Mouse (Mus musculus): ENCODE results near the gene Gm28051.

Gene Gm28051

DNA sequence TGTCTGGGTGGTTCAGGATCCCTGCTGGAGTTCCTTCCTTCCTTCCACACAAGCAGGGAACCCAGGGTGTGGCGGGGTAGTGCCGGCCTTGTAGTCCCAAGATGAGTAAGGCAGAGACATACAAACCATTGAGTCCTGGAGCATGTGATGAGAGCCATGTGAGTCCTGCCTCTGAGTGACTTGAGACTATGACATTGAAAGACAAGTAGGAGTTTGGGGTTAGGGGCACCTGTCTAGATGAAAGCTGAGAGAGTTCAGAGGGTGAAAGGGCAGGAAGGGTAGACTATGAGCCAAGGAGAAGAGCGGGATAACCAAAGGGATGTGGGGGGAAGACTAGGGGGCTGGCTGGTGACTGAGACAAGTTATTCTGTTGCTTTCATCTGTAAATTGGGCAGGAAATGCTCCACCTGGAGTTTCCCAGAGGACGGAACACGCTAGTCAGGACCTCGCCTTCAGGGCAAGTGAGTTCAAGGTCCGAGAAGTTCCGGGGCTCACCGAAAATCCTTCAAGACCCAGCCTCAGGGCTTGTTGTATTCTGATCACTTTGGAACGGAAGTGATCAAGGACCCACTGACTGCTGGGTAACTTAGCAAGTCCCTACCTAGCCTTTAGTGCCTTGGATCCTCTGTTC lies 50.6 kb downstream of the Gm28051 start:
- no peak for DNase-seq (ENCODE audit: low spot score in 2 of 2)

DNA sequence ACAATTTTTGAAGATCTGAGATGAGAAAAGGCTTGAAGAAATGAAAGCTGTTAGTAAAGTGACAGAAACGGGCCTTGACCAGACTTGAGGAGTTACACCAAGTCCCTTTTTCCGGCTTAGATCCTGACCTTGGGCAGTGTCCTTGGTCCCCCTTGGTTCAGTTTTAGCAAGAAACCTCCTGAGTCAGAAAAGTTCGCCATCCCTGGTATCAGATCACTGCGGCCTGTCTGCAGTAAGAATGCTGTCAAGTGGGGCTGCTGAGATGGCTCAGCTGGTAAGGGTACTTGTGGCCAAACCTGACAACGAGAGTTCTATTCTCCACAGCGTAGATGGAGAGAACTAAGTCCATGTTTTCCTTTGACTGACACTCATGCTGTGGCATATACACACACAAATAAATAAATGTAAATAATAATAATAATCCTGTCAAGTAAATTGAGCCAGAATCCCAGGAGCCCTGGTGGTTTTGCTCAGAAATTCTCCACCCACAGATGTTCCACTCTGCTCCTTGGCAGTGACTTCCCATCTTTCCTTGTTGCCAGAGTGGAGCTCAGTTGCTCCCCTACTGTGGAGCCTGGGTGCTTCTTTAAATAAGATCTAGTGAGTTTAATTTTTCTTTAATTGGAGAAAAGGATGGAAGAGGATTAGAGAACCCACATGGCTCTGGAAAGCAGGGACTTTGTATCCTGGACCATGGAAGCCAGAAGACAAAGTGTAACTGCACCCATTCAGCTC lies 51.5 kb downstream of the Gm28051 start:
- DNase-seq (ENCODE audit: low spot score in 2 of 2): no peak

DNA sequence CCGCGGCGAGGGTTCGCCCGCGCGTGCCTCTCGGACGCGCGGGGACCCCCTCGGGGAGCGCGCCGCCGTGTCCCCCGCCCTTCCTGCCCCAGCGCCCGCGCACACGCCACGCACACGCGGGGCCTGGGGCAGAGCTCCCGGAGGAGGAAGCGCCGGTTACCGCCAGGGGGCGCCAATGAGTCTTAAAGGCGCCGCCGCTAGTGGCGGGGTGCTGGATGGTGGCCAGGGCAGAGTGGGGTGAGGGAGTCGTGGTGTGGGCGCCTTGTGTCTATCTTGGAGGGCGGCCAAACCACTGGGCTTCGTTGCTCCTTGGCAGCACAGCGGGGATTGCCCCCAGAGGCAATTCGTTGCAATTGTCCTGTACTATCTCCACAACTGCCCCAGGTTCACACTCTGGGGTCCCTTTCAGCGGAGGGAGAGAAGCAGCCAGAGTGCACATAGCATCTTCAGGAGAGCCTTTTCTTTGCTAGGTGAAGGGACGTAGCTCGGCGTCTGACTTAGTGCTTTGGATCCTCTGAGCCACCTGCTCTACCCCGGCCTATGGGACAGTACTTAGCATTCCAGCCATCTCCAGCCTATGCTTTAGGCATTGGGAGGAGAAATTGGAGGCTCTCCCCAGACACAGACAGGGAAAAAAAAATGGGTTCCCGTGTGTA lies 52.2 kb downstream of the Gm28051 start:
- DNase-seq (ENCODE audit: low spot score in 2 of 2): peak; percentile 72 to 82

DNA sequence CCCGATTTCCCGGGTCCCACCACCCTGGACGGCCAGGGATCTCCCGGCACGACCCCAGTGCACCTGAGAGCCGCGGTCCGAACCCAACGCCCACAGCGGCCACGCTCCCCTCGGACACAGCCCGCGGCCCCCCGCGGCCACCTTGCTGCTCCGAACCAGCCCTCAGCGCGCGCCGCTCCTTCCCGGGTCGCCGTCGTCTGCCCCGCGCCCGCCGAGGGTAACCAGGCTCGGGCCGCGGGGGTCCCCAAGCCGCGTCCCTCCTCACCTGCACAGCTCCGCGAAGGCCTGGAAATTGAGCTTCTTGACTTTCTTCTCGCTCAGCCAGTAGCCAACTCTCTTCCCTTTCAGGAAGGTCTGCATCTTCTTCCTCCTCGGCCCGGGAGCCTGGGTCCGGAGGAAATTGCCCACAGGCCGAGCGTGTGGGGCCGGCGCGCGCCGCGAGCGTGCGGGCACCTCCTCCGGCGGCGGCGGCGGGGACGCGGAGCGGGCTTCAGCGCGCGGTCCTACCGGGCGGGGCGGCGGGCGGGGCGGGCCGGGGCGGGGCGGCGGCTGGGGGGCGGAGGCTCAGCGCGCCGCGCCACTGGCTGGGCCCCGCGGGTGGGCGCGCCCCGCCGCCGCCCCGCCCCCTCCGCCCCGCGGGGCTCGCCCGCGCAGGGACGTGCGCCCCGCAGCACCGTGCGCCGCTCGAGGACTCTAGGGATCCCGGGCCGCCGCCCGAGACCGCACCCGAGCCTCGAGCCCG lies 52.9 kb downstream of the Gm28051 start, which contains the start of gene Itpk1:
Gene Itpk1, minus strand, starts transcription at position 474 of the 742 bp plus-strand sequence.
- DNase-seq (ENCODE audit: low spot score in 2 of 2): no peak

DNA sequence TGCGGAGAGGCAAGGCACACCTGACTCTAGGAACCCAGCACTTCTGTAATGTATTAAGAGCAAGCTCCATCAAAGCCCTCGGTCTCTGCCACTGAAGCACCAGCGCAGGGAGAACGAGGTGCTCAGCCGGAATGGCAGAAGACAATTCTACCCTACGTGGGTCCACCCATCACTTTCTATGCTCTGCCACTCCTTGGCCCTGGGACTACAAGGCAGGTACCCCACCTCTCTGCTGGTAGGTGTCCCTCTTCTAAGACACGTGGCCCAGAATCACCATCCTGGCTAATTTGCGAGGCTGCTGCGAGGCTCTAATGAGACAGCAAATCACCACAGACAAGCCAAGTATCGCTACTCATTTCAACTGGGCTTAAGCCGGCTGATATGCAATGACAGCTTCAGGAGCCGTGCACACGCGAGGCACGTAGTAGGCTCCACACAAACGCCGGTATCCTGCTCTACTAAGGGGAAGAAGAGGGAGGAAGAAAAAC lies 53.6 kb downstream of the Gm28051 start:
- DNase-seq (ENCODE audit: low spot score in 2 of 2): no peak

DNA sequence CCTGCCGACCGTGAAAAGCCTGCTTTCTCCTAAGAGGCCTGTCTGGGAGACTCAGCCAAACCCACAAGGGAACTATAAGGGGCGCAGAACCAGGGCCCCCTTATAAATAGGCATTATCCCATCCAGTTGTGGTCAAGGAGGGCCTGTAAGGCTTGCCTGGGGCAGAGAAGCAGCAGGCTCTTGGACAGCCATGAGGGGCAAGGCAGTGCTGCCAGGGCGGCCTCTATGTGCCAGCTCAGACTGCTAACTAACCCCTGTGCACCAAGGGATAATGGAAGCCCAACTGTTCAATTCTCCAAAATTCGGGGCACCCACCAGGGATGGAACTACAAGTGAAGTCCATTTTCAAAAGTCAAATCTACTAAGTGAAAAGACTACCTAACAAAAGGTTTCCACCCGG lies 54.1 kb downstream of the Gm28051 start:
- DNase-seq (ENCODE audit: low spot score in 2 of 2): no peak

DNA sequence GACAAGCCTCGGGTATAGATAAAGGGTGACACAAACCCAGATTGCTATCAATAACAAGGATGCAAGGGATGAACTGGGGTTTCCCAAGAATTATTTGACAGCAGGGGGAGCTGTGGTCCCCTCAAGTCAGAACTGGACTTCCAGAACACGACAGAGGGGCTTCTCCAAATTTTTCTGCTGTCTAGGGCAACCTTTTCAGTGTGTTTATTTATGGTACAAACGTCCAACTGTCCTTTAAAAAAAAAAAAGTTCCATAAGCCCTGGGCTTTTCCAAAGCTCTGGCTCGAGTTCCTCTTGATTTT lies 54.5 kb downstream of the Gm28051 start:
- no peak for DNase-seq (ENCODE audit: low spot score in 2 of 2)

DNA sequence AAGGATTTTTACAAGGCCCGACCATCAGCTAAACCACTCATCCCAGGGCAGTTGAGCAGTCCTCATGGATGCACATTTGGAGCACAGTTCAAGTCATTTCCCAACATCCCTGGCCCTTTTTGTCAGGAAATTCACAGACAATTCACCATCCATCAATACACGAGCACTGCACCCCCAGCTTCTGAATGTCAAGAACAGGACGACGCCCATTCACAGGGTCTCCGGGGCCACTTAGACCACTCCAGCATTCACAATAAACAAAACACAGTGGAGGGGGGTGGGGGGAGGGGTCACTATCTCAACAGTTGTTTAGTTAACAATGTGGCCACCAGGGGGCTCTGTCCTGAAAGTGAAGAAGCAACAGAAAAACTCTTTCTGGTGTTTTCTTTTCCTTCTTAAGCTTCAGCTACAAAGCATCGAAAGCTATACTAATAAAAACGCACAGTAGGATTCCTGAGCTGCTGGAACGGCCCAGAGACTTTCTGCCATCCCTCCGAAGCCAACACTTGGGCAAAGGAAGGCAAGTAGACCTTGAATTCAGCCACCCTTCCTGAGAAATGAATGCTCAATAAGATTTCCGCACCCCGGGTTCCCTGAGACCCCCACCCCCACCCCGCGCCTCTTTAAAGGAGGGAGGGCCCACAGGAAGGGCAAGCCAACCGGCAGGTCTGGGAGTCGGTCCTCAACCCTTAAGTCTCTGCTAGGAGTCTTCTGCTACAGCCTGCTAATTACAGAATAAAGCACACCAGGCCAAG lies 55.0 kb downstream of the Gm28051 start:
- peak in 1 of 2 experiments; percentile 72 for DNase-seq (ENCODE audit: low spot score in 2 of 2)

DNA sequence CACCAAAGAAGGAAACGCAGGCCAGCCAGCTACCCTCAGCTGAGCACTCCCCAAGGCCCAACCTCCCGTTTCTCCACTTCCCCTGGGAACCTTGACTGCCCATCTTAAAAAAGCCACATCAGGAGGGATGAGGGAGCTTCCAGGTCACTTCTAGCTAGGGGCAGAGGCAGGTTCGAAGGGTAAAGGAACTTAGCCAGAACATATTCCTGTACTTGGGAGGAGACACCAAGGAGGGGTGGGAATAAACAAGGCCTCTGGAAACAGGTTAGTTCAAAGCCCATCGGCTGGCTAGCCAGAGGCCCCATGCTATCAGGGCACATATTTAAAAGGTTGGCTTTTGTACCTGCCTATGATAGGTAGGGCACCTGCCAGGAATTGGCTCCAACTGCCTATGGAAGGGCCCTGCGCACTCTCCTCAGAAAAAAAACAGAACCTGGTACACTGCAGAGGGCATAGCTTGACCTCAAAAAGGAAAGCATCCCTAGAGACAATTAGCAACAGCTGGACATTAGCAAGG lies 55.8 kb downstream of the Gm28051 start:
- no peak for DNase-seq (ENCODE audit: low spot score in 2 of 2)

DNA sequence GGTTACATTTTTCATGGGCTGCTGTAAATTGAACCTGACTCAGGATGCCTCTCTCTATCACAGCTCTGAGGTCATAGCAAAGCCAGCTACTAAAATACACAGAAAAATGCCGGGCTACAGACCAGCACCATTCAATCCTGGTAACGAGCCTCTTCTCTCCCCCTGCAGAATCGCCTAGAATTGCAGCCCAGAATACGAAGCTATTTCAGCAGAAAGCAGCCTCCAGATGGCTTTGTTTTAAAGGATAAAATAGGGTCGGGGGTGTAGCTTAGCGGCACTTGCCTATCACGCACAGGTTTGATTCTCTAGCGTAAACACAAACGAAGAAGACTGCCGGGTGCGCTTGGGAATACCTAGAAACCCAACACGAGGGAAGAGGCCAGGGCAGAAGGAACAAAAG lies 57.1 kb downstream of the Gm28051 start:
- no peak for DNase-seq (ENCODE audit: low spot score in 2 of 2)

DNA sequence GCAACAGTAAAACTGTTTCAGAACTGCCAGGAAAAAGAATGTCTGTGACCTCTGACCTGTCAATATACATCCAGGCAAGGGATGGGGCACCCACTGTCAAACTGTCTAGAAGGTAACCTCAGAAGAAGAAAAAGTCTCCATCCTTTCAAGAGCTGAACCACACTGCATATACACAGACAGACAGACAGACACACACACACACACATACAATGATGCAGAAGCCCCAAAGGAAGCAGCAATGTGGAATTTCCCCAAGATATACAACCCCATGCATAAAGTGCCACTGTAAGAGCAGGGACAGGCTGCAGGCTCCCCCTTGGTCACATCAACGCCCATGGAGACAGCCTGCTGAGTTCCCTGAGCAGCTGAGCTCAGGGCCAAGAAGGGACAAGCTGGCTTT lies 58.4 kb downstream of the Gm28051 start:
- no peak for DNase-seq (ENCODE audit: low spot score in 2 of 2)

DNA sequence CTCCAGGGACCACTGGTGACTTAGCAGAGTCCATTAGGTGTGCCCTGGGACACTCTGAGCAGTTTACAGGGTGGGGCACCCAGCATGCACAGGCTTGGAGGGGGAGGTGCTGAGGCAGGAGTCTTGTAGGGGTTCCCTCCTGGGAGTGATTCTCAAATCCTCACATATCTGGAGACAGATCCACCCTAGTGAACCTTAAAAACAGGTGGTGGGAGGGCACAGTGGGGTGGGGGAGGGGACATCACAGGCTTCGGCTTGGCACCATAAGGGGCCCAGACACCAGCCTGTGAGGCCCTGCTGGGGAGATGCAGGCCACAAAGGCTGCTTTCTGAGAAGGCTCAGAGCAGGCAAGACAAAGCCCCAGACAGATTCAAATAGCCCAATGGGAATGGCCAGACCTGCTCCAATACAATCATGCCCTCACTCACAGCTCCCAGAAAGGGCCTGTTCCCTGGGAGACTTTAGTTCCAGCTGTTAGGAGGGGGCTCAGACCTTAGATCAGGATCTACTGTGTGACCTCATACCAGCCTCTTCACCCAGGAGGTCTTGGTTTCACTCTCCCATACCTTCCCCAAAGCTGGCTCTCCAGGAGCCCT lies 59.4 kb downstream of the Gm28051 start:
- no peak for DNase-seq (ENCODE audit: low spot score in 2 of 2)

DNA sequence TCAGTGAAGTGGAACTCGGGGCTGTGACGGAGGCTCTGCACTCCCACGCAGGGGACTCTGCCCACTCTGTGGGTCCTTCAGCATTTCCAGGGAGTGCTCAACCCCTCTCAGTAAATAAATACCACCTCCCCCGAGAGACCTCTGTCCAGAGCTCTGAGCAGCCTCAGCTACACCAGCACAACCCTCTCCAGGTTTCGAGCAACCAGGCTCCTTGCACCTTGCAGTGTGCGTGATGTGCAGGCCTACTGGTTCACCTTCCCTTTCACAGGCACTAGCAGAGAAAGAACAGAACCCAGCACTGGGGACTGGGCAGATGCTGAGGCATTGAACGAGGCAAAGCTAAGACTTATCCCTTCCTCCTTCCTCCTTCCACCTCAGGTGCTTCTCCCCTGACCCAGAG lies 60.2 kb downstream of the Gm28051 start:
- DNase-seq (ENCODE audit: low spot score in 2 of 2): no peak

DNA sequence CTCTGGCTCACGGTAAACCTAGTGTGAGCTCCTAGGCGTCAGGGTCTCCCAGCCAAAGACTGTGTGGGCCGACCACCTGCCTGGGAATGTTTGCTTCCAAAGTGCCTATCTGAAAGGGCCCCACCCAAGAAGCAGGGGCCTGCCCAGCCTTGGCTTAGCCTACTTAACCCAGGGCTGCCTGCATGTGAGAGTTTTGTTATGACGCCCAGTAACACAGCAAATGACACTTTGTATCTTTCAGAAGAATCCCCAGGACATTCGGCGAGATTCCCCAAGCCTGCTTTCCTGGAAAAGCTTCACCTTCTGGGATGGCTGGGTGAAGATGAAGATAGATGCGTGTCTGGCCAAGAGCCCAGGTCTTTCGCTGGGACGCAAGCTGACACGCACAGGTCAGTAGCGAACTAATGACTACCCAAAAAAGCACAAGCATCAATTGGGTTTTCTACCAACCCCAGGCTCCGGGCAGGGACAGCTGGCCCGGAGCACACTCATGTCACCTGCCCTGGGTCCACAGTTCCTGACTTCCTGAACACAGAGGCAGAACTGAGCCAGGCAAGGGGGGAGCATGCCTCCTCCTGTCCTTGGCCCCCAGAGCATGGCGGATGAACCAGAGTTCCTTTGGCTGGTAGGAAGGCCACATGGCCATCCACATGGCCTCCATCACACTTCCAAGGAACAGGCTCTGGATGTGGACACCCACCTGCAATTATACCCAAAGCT lies 60.8 kb downstream of the Gm28051 start:
- DNase-seq (ENCODE audit: low spot score in 2 of 2): no peak

DNA sequence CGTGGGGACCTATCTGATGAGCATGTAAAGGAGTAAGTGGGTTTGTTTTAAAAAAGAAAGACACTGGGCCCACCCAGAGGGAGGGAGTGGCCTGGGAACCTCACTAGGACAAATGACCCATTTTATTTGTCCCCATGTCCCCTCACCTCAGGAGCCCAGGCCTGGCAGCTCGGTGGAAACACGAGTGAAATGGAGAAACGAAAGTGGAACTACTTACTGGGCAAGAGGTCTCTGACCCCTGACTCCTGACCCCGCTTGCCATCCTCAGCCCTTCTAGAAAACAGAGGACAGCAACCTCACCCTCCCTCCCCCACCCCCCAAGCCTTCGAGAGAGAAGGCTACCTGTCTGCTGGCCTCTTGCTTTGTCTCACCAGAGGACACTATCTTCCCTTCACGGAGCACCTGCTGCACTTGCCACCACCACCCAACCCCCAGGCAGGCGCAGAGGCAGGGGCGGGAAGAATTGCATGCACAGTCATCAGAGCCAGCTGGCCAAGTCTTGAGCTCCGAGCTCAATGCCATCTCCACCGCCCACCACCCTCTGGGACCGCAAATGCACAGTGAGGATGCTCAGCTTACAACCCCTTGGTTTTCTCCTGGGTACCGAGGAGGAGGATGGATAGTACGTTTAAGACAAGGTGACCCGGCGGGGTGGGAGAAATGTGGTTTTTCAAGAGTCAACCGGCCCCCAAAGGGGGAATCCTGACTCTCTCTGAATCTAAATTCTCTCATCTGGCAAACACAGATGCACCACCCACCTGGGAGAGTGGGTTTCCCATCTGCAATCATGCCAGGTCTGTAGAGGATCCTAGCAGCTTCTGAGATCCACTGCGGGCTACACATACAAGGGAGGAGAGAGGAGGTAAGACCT lies 62.0 kb downstream of the Gm28051 start:
- no peak for DNase-seq (ENCODE audit: low spot score in 2 of 2)

DNA sequence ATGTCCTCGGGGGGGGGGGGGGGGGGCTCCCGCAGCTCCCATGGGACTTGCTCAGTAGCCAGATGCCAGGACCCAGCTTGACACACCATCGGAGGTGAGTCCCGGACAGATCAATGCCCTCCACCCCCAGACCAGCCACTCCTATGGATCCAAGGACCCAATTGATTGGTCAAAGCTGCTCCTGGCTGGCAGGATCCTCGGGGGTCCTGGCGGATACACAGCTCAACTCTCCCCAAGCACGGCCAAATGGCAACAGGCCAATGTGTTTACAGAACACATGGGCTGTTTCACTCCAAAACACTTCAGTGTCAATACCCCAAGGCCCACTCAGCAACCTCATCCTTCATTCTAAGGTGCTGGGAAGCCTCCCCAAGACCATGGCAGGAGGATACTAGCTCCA lies 65.8 kb downstream of the Gm28051 start:
- no peak for DNase-seq (ENCODE audit: low spot score in 2 of 2)

DNA sequence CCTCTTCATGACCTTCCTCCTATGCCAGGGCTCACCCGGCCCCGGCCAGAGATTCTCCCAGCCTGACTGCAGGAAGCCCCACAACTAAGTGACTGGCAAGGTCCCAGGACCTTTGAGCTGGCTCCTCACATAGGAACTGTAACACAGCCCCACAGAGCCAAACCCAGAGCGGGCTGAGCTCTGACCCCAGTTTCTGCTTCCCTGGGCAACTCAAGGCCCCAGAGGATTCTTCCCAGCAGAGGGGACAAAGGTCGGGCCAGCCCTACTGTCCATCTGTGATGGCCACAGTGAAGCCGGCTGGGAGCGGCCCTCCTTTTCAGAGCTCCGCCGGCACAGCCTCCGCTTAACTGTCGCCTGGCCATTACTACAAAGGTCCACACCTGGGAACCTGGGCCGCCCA lies 66.4 kb downstream of the Gm28051 start:
- no peak for DNase-seq (ENCODE audit: low spot score in 2 of 2)

DNA sequence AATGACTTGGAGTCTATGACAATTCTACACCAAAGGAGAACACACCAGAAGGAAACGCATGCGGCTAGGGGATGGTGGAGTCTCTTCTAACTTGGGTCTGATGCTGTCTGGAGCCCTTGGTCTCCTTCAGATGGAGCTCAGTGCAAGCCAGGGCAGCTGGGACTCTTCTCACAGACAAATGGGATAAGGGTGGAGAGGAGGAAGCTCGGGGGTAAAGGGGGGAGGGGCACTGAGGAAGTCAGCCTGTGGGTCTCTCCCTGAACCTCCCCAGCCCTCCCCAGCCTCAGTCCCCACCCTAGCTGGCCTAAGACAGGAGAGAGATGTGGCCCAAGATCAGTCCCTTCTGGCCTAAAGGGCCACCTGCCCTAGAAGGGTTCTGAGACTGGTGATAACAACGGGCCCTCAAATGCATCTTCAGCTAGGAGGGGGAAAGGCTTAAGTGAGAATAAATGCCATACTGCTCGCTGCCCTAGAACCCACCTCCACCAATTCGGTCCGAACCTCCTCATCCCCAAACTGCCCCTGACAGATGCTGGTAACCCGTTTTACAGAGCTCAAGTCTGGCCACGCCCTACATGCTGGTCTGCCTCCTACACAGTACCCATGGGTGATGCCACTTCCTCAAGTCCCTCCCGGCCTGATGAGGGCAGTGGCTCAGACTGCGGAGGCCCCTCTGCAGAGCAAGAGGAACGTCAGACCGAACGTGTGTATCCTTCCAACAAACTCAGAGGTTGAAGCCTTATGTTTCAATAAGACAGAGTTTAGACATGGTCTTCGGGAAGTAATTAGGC lies 67.6 kb downstream of the Gm28051 start:
- DNase-seq (ENCODE audit: low spot score in 2 of 2): no peak

DNA sequence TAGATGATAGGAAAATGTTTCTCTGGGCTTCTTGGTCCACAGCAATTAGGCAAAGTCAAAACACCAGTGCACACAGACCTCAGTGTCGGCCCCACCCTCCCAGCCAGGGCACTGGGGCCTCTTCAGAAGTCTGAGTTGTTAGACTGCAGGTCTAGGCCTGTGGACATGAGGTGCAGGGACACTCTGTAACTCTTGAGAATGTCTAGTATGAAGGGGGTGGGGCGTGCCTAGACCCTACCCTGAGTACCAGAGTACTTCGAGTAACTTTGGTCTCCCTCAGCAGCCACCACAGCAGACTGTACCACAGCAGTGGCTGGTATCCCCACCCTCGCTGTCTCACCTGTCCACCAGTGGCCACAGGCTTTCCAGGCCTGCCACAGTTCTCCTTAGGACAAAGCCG lies 71.2 kb downstream of the Gm28051 start:
- no peak for DNase-seq (ENCODE audit: low spot score in 2 of 2)

All from heart, adult 9 months (tissue).